Mouse (Mus musculus) kidney, adult 9 months (tissue): Measurements from ENCODE around the gene Tsc22d2.
A peak's percentile ranks its signal among the peaks of the same experiment; 100 is the strongest.
"Not testable (repeated sequence)": the region's sequence is repeated elsewhere in the genome, so short reads cannot be mapped to it uniquely, and the experiment has no call there.

Source experiments
- DNase-seq: peaks from one replicate; pipeline ENCODE4 v3.0.0; 2022

Gene Tsc22d2

DNA sequence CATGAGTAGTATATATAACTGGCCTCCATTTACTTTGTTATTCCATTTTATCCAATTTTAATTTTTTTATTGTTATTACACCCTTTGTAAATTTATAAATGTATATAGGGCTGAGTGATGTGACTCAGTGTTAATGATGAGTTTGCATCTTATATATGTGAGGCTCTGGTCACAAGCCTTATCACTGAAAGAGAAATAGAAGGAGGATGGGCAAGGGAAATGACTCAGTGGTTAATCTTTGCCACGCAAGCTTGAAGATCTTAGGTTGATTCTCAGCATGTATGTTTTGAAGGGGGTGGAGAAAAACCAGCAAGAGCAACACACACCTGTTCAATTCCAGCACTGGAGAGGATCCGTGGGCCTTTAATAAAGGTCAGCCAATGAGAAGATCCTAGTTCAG is 19.9 kb downstream of the Tsc22d2 start:
- no peak for DNase-seq

DNA sequence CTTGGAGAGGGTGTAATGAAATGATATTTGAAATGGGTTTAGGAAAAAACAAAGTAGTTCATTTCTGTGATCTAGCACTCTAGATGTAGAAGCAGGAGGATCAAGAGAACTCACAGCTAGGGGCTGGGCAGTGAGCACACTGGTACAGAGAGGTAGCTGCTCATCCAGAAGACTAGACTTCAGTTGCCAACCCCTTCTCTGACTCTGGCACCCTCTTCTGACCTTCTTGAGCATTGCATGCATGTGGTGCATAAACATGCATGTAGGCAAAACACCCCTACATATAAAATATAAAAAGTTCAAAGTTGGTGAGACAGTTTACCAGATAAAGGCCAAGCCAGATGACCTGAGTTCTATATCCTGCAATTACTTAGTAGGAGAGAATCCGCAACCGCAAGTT is 33.7 kb downstream of the Tsc22d2 start:
- peak; percentile 11 for DNase-seq

- DNase-seq = no peak
Observed at GRCm38 (mm10) chr3:58449487-58449886, 35.0 kb downstream of the Tsc22d2 start.

DNA sequence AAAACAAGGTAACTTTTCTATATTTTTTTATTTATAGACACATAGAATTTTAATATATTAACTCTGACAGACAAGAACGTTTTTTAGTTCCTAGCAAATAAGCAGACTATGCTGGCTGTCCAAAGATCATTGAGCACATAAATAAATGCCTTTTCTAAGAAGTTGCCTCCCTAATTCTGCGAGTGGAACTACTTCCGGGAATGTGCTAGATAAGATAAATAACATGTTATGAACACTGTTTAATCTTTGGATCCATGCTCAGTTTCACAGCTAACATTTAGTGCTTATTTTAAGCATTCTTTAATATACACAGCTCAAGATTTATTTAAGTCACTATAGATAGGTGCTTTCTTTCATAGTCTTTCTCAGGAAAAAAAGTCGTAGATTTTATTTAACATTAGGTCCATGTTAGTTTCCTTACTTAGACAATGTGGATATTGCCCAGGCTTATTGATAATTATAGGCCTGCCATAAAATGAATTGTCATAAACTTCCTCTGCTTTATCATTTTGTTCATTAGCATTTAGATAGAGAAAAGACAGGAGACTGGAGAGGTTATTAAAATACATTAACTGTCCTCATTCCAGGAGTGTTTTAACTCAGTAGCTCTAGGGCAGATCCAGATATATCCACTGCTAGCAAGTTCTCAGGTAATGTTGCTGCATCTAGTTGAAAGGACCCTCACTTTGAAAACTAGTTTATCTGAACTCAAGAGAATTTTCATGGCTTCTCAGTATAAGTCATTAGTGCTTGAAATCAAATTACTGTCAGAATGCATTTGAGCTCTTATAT is 40.1 kb downstream of the Tsc22d2 start:
- DNase-seq = no peak

GRCm38 (mm10) chr3:58455255-58455654 is 40.7 kb downstream of the Tsc22d2 start:
- DNase-seq = no peak

DNA sequence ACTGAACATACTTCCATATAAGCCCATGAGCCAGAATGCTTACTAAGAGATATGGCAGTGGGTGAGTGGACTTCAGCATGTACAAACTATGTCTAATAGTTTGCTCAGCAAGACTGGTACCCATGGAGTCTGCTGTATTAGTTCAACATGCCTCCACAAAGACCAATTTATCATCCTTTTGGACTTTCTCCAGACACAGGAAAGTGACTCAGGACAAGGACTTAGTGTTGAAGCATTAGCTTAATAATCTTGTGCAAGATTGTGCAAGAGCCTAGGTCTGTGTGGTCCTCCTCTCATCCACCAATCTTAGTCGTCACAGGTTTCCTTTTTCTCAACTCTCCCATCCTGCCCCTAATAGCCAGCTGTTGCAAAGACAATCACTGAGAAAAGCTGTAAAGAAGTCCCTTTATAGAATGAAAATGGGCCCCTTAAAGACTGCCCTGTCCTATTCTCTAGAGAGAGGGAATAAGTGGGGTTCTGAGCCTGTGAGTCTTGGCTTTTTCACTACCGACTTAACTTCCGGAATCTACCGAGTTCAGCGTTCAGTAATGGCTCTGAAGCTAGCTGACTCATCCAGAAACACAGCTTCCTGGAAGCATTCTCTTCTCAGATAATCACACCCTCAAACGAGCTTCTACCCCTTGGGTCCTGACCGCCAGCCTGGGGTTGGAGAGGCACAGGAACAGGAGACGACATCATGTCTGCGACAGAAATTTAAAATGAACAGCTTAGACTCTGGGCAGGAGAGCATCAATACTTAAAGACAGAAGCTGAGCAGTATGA is 55.3 kb downstream of the Tsc22d2 start:
- no peak for DNase-seq

DNA sequence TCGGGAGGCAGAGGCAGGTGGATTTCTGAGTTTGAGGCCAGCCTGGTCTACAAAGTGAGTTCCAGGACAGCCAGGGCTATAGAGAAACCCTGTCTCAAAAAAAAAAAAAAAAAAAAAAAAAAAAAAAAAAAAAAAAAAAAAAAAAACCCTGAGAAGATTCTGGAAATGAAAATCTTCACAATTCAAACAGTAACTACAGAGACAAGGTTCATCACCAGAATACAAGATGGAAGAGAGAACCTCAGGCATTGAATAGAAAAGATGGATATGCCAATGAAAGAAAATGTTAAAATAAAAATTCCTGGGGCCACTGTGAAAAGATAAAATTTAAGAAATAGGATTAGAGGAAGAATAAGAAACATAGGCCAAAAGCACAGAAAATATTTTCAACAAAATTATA is 60.8 kb downstream of the Tsc22d2 start:
- not testable (repeated sequence) for DNase-seq

DNA sequence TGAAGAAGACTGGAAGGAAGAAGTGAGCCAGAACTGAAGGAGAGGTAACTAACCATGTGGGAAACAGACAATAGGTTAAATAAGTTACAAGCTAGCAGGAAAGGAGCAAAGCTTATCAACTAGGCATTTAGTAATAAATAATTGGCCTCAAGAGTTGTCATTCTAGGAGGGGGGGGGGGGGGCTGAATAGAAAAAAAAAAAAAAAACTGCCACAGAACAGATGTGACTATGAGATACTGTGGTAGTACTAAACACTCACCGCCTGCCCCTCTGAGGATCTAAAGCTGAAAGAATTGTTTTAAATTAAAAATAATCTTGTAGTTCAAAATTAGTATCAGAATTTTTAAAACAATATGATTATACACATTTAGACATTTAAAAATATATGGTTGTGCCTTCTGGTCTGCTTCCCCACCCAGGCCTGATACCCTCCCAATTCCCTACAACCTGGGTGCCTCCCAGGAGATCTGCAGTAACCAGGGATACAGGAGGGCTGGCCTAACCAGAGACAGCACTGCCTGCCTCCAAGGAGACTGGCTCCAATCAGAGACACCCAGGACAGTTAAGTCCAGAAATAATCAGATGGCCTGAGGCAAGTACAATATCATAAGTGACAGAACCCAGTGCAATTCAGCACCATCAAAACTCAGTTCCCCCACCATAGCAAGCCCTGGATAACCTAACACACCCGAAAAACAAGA is 64.4 kb downstream of the Tsc22d2 start:
- no peak for DNase-seq

GRCm38 (mm10) chr3:58485883-58486282 is 71.4 kb downstream of the Tsc22d2 start:
- DNase-seq = no peak

DNA sequence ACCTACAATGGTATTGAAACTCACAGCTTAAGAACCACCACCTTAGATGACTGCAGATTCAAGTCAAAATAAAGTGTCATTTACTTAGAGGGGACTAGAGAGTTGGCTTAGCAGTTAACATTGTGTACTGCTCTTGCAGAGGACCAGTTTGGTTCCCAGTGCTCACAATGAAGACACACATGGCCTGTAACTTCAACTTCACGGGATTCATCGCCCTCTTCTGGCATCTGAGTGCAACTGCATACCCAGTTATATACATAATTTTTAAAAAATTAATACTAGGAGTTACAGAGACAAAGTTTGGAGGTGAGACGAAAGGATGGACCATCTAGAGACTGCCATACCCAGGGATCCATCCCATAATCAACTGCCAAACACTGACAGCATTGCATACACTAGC is 72.6 kb downstream of the Tsc22d2 start:
- DNase-seq = no peak

- no peak for DNase-seq
Observed at GRCm38 (mm10) chr3:58487999-58488775, 73.7 kb downstream of the Tsc22d2 start.

DNA sequence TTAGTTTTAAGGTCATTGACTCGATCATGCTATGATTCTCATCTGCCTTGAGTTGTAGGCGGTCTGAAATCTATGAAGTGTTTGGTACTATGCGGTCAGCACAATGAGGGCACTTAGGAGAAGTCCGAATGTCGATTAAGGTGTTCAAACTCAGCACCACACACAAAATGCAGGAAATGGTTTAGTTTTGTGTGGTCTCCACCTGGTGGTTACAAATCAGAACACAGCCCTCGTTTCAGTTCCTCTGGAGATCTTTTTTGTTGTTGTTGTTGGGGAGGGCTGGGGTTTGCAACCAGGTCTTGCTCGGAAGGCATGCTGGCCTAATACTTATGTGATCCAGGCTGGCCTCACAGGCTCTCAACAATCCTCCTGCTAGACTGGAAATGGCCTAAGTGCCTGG is 76.3 kb downstream of the Tsc22d2 start:
- peak; percentile 52 for DNase-seq

GRCm38 (mm10) chr3:58493621-58494020 is 79.1 kb downstream of the Tsc22d2 start:
- DNase-seq = no peak

DNA sequence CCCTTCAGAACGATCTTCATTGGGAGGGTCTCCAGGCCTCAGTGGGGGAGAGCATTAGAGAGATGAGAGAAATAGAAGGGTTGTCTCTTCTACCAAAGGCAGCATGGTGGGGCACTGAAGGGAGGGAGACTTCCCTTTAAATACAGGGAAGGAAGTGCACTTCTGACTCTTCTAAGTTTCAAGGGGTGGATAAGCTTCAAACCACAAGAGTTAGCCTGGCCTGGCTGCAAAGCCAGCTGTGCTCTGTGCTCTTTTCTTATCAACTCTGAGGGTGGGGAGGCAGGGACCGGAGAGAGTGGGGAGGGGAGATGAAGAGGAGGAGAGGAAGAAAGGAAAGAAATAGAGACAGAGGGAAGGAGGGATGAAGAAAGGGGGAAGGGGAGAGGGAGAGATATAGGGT is 87.4 kb downstream of the Tsc22d2 start:
- no peak for DNase-seq

- DNase-seq = no peak
Observed at GRCm38 (mm10) chr3:58503720-58504333, 89.3 kb downstream of the Tsc22d2 start.

- no peak for DNase-seq
Observed at GRCm38 (mm10) chr3:58504676-58505075, 90.2 kb downstream of the Tsc22d2 start.

DNA sequence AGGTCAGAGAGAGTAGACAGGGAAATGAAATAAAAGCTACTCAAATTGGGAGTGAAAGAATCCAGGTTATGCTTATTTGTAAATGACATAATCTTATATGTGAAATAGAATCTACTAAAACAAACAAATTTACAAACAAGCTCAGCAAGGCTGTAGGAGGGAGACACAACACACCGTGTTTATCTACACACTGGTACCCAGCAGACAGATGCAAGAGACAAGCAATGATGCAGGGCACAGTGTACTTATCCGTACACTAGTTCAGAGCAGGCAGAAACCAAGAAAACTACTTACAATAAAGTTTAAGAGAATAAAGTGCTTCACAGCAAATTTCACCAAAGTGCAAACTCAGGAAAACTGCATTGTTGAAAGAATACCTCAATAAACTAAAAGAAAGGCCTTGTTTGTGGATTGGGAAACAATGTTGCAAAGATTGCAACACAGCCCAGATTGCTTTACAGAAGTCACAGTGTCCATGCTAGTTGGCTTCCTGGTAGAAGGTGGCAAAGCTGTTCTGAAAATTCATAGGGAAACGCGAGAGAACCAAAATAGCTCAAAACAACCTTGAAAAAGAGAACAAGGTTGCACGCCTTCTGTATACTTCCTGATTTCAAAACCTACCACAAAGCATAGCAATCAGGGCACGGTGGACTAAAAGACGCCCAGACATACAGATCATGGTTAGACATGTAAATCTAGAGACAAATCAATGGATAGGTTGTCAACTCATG is 93.7 kb downstream of the Tsc22d2 start:
- DNase-seq = no peak

GRCm38 (mm10) chr3:58511581-58511980 is 97.1 kb downstream of the Tsc22d2 start:
- DNase-seq = no peak

- no peak for DNase-seq
Observed at GRCm38 (mm10) chr3:58512740-58513139, 98.2 kb downstream of the Tsc22d2 start.

- no peak for DNase-seq
Observed at GRCm38 (mm10) chr3:58513483-58513882, 99.0 kb downstream of the Tsc22d2 start.

- no peak for DNase-seq
Observed at GRCm38 (mm10) chr3:58515947-58516601, 101.6 kb downstream of the Tsc22d2 start.
